Mouse (Mus musculus): ENCODE results near the gene Gm12258. TPM values are rescaled to one million over a fixed set of nuclear protein-coding genes. Genes with fewer than 3 reads are reported as not detected.
"Not testable (repeated sequence)": the region's sequence is repeated elsewhere in the genome, so short reads cannot be mapped to it uniquely, and the experiment has no call there.

Gm12258 gene
- 4.4 and 7.4 TPM in 2 replicates for polyA plus RNA-seq (2016; fragmentation: Nextera tagmentation; extraction: Ambion mirVana)

GRCm38 (mm10) chr11:58846919-58847461, at the start of gene Gm12258:
Gene Gm12258 (plus strand): TSS chr11:58847158.
- Histone ChIP-seq H3K4me3 (peak within 1 kb of the TSS; percentile 81), H3K27ac (peak within 1 kb of the TSS; percentile 87), H3K36me3 (peaks cover 32% of the 10 kb centered on the region), H3K27me3 (ENCODE audit: insufficient read depth, poor library complexity, severe bottlenecking) (no peaks in the 10 kb centered on the region), H3K4me1 (peaks cover 9% of the 10 kb centered on the region), H3K9me3 (no peaks in the 10 kb centered on the region)
- under 1% methylated on average over 24 of the region's 24 CpGs for WGBS
- DNase-seq (ENCODE audit: low spot score): peak; percentile 94

- no peak overlapping the region for H3K27ac ChIP-seq
- WGBS: 80% methylated on average over 5 of the region's 5 CpGs
- H3K36me3 ChIP-seq: no peaks in the 10 kb centered on the region
- H3K27me3 ChIP-seq (ENCODE audit: insufficient read depth, poor library complexity, severe bottlenecking): no peaks in the 10 kb centered on the region
- no peak for DNase-seq (ENCODE audit: low spot score)
- peaks cover 14% of the 10 kb centered on the region for H3K4me1 ChIP-seq
- no peak overlapping the region for H3K4me3 ChIP-seq
- H3K9me3 ChIP-seq: no peaks in the 10 kb centered on the region
Measured at GRCm38 (mm10) chr11:58799747-58800146, 47.2 kb upstream of the Gm12258 start.

- no peaks in the 10 kb centered on the region for H3K9me3 ChIP-seq
- H3K4me3 ChIP-seq: peak within 1 kb of the TSS; percentile 24; the same call in 1 of the 2 replicates
Measured at GRCm38 (mm10) chr11:58801558-58802228, 45.3 kb upstream of the Gm12258 start, which contains the start of gene Fam183b. Gene Fam183b (minus strand): TSS chr11:58801960.

GRCm38 (mm10) chr11:58803871-58804270, 43.1 kb upstream of the Gm12258 start:
- WGBS: 67% methylated on average over 4 of the region's 4 CpGs
- no peak overlapping the region for H3K4me3 ChIP-seq
- H3K4me1 ChIP-seq: peaks cover 14% of the 10 kb centered on the region
- H3K36me3 ChIP-seq: no peaks in the 10 kb centered on the region
- H3K27ac ChIP-seq: no peak overlapping the region
- no peaks in the 10 kb centered on the region for H3K9me3 ChIP-seq
- H3K27me3 ChIP-seq (ENCODE audit: insufficient read depth, poor library complexity, severe bottlenecking): no peaks in the 10 kb centered on the region
- DNase-seq (ENCODE audit: low spot score): no peak

More at GRCm38 (mm10) chr11:58801558-58802228, 45.3 kb upstream of the Gm12258 start, which contains the start of gene Fam183b:
- Histone ChIP-seq H3K36me3 (no peaks in the 10 kb centered on the region), H3K27me3 (ENCODE audit: insufficient read depth, poor library complexity, severe bottlenecking) (no peaks in the 10 kb centered on the region), H3K27ac (no peak within 1 kb of the TSS), H3K4me1 (peaks cover 14% of the 10 kb centered on the region)
- peak; percentile 78 for DNase-seq (ENCODE audit: low spot score)
- 44% methylated on average over 14 of the region's 14 CpGs for WGBS

- H3K27me3 ChIP-seq (ENCODE audit: insufficient read depth, poor library complexity, severe bottlenecking): no peaks in the 10 kb centered on the region
- no peak overlapping the region for H3K4me3 ChIP-seq
- DNase-seq (ENCODE audit: low spot score): no peak
- no peak overlapping the region for H3K27ac ChIP-seq
- H3K4me1 ChIP-seq: peaks cover 14% of the 10 kb centered on the region
- H3K9me3 ChIP-seq: no peaks in the 10 kb centered on the region
- no peaks in the 10 kb centered on the region for H3K36me3 ChIP-seq
- WGBS: 68% methylated on average over 2 of the region's 2 CpGs
Measured at GRCm38 (mm10) chr11:58804393-58804792, 42.6 kb upstream of the Gm12258 start.

- Histone ChIP-seq H3K27me3 (ENCODE audit: insufficient read depth, poor library complexity, severe bottlenecking) (no peaks in the 10 kb centered on the region), H3K4me1 (no peaks in the 10 kb centered on the region), H3K27ac (no peak overlapping the region), H3K9me3 (no peaks in the 10 kb centered on the region), H3K36me3 (no peaks in the 10 kb centered on the region), H3K4me3 (no peak overlapping the region)
- WGBS: 8% methylated on average over 1 of the region's 1 CpGs
- no peak for DNase-seq (ENCODE audit: low spot score)
Measured at GRCm38 (mm10) chr11:58812001-58812400, 35.0 kb upstream of the Gm12258 start.

- not testable (repeated sequence) for H3K9me3 ChIP-seq; DNase-seq (ENCODE audit: low spot score); H3K27me3 ChIP-seq (ENCODE audit: insufficient read depth, poor library complexity, severe bottlenecking); H3K4me3 ChIP-seq; H3K36me3 ChIP-seq; H3K4me1 ChIP-seq; H3K27ac ChIP-seq
- 58% methylated on average over 1 of the region's 1 CpGs for WGBS
Measured at GRCm38 (mm10) chr11:58814700-58815099, 32.3 kb upstream of the Gm12258 start, which contains the start of gene Olfr313. Gene Olfr313 (plus strand): TSS chr11:58815000.

GRCm38 (mm10) chr11:58815676-58816075, 31.3 kb upstream of the Gm12258 start:
- Histone ChIP-seq H3K27ac (no peak overlapping the region), H3K36me3 (no peaks in the 10 kb centered on the region), H3K27me3 (ENCODE audit: insufficient read depth, poor library complexity, severe bottlenecking) (no peaks in the 10 kb centered on the region), H3K9me3 (no peaks in the 10 kb centered on the region), H3K4me1 (no peaks in the 10 kb centered on the region), H3K4me3 (no peak overlapping the region)
- 78% methylated on average over 1 of the region's 1 CpGs for WGBS
- no peak for DNase-seq (ENCODE audit: low spot score)

- not testable (repeated sequence) for H3K27me3 ChIP-seq (ENCODE audit: insufficient read depth, poor library complexity, severe bottlenecking)
Measured at GRCm38 (mm10) chr11:58828937-58829336, 18.0 kb upstream of the Gm12258 start, which contains the start of gene Olfr312. Gene Olfr312 (plus strand): TSS chr11:58829237.

GRCm38 (mm10) chr11:58829764-58830163, 17.2 kb upstream of the Gm12258 start:
- no peaks in the 10 kb centered on the region for H3K27me3 ChIP-seq (ENCODE audit: insufficient read depth, poor library complexity, severe bottlenecking)
- no peak overlapping the region for H3K4me3 ChIP-seq
- H3K4me1 ChIP-seq: no peaks in the 10 kb centered on the region
- 79% methylated on average over 3 of the region's 3 CpGs for whole genome bisulfite sequencing
- no peaks in the 10 kb centered on the region for H3K9me3 ChIP-seq
- no peak for DNase-seq (ENCODE audit: low spot score)
- H3K27ac ChIP-seq: no peak overlapping the region
- no peaks in the 10 kb centered on the region for H3K36me3 ChIP-seq

More at GRCm38 (mm10) chr11:58828937-58829336, 18.0 kb upstream of the Gm12258 start, which contains the start of gene Olfr312:
- not testable (repeated sequence) for H3K4me3 ChIP-seq; H3K9me3 ChIP-seq; H3K27ac ChIP-seq; H3K36me3 ChIP-seq; H3K4me1 ChIP-seq; DNase-seq (ENCODE audit: low spot score)

- 76% methylated on average over 3 of the region's 3 CpGs for WGBS
- H3K27me3 ChIP-seq (ENCODE audit: insufficient read depth, poor library complexity, severe bottlenecking): not testable (repeated sequence)
Measured at GRCm38 (mm10) chr11:58832541-58832940, 14.4 kb upstream of the Gm12258 start.

GRCm38 (mm10) chr11:58838951-58839350, 8.0 kb upstream of the Gm12258 start, which contains the start of gene Olfr311:
Gene Olfr311 (plus strand): TSS chr11:58839251.
- H3K4me3 ChIP-seq; DNase-seq (ENCODE audit: low spot score); H3K9me3 ChIP-seq; H3K27me3 ChIP-seq (ENCODE audit: insufficient read depth, poor library complexity, severe bottlenecking); H3K27ac ChIP-seq; H3K36me3 ChIP-seq; H3K4me1 ChIP-seq: not testable (repeated sequence)

More at GRCm38 (mm10) chr11:58832541-58832940, 14.4 kb upstream of the Gm12258 start:
- H3K36me3 ChIP-seq; H3K27ac ChIP-seq; H3K4me1 ChIP-seq; DNase-seq (ENCODE audit: low spot score); H3K9me3 ChIP-seq; H3K4me3 ChIP-seq: not testable (repeated sequence)

GRCm38 (mm10) chr11:58847636-58848035, 678 bp downstream of the Gm12258 start:
- Histone ChIP-seq H3K27ac (peak overlapping the region; percentile 87), H3K4me1 (peaks cover 9% of the 10 kb centered on the region), H3K36me3 (peaks cover 38% of the 10 kb centered on the region), H3K27me3 (ENCODE audit: insufficient read depth, poor library complexity, severe bottlenecking) (no peaks in the 10 kb centered on the region), H3K9me3 (no peaks in the 10 kb centered on the region), H3K4me3 (peak overlapping the region; percentile 81)
- DNase-seq (ENCODE audit: low spot score): peak; percentile 53
- 50% methylated on average over 9 of the region's 9 CpGs for WGBS
